Mouse (Mus musculus) intestine, embryonic 14.5 days (tissue): ENCODE measurements around the gene Hadha. TPM values are rescaled to one million over a fixed set of nuclear protein-coding genes. Genes with fewer than 3 reads are reported as not detected.

Source experiments
- ATAC-seq: fragments of 200-750 bp; cut with Nextera tagmentation; replicated peaks from 2 replicates; pipeline ENCODE4 v1.8.0; 2017; ENCODE audit warnings: low read depth, moderate number of reproducible peaks, moderate TSS enrichment, moderate library complexity; ENCODE audit not compliant: low FRiP score, low TSS enrichment
- DNase-seq: peaks from one replicate; pipeline ENCODE4 v3.0.0-alpha.2; 2018; ENCODE audit warnings: low spot score
- H3K27ac ChIP-seq: fragments of 300-500 bp; sonication (generic); 2 replicates; pipeline ENCODE4 v1.5.1; 2014; ENCODE audit warnings: low read depth, mild to moderate bottlenecking, control low read depth
- H3K27me3 ChIP-seq: fragments of 300-500 bp; sonication (generic); replicated peaks from 2 replicates; pipeline ENCODE4 v1.6.1; 2014; ENCODE audit warnings: low read length, control low read depth; ENCODE audit not compliant: control insufficient read depth, insufficient read depth
- H3K36me3 ChIP-seq: fragments of 300-500 bp; sonication (generic); 2 replicates; pipeline ENCODE4 v1.6.1; 2014; ENCODE audit warnings: low read length, control low read depth; ENCODE audit not compliant: control insufficient read depth, insufficient read depth
- H3K4me1 ChIP-seq: fragments of 300-500 bp; sonication (generic); replicated peaks from 2 replicates; pipeline ENCODE4 v1.6.1; 2014; ENCODE audit warnings: low read length, control low read depth, mixed read lengths; ENCODE audit not compliant: control insufficient read depth, insufficient read depth
- H3K4me2 ChIP-seq: fragments of 300-500 bp; sonication (generic); 2 replicates; pipeline ENCODE4 v1.6.1; 2014; ENCODE audit warnings: low read length
- H3K4me3 ChIP-seq: fragments of 300-500 bp; sonication (generic); 2 replicates; pipeline ENCODE4 v1.5.1; 2014; ENCODE audit warnings: low read depth, low read length, control low read depth, mixed read lengths
- H3K9ac ChIP-seq: fragments of 300-500 bp; sonication (generic); 2 replicates; pipeline ENCODE4 v1.6.1; 2014; ENCODE audit warnings: mild to moderate bottlenecking, low read length
- H3K9me3 ChIP-seq: fragments of 300-500 bp; sonication (generic); 2 replicates; pipeline ENCODE4 v1.6.1; 2016; ENCODE audit warnings: low read length, control low read depth; ENCODE audit not compliant: control insufficient read depth
- WGBS: fragments of 180-500 bp; shearing (Covaris S2); extraction: QIAGEN DNeasy Blood & Tissue Kit; methylation state at CpG from one replicate; pipeline ENCODE4 v1.1.7; 2014; 5-methylcytosine and 5-hydroxymethylcytosine counted together
- polyA plus RNA-seq: library from polyadenylated mRNA; unstranded; fragments of >200 nt; fragmentation: Nextera tagmentation; extraction: Ambion mirVana; gene quantifications from 2 replicates; pipeline ENCODE4 v1.2.1, GENCODE M21; 2014

Gene Hadha
- polyA plus RNA-seq, 1 experiment from 2014 or later = 133 TPM

GRCm38 (mm10) chr5:30125587-30125986 is 29.4 kb downstream of the Hadha start:
- WGBS = 40% methylated on average over 5 of the region's 5 CpGs
- no peaks in the 10 kb centered on the region for H3K27me3 ChIP-seq
- no peaks in the 10 kb centered on the region for H3K9me3 ChIP-seq
- peaks cover 93% of the 10 kb centered on the region for H3K36me3 ChIP-seq
- no peak for DNase-seq
- ATAC-seq = no peak
- H3K4me2 ChIP-seq = no peak overlapping the region
- no peak overlapping the region for H3K27ac ChIP-seq
- H3K4me3 ChIP-seq = no peak overlapping the region
- H3K4me1 ChIP-seq = no peaks in the 10 kb centered on the region
- H3K9ac ChIP-seq = no peak overlapping the region

- H3K9me3 ChIP-seq = no peaks in the 10 kb centered on the region
These were observed 32.5 kb downstream of the Hadha start for GRCm38 (mm10) chr5:30122481-30122880.

GRCm38 (mm10) chr5:30120106-30120505 is 34.9 kb downstream of the Hadha start:
- ATAC-seq (no peak), DNase-seq (no peak)
- Histone ChIP-seq H3K9ac (no peak overlapping the region), H3K27ac (no peak overlapping the region), H3K4me1 (no peaks in the 10 kb centered on the region), H3K27me3 (peaks cover 8% of the 10 kb centered on the region), H3K4me2 (no peak overlapping the region), H3K4me3 (no peak overlapping the region), H3K9me3 (no peaks in the 10 kb centered on the region), H3K36me3 (peaks cover 73% of the 10 kb centered on the region)
- 83% methylated on average over 7 of the region's 7 CpGs for WGBS

More at GRCm38 (mm10) chr5:30122481-30122880, 32.5 kb downstream of the Hadha start:
- Histone ChIP-seq H3K4me3 (no peak overlapping the region), H3K4me2 (no peak overlapping the region), H3K36me3 (peaks cover 91% of the 10 kb centered on the region), H3K27ac (no peak overlapping the region), H3K27me3 (no peaks in the 10 kb centered on the region), H3K4me1 (no peaks in the 10 kb centered on the region), H3K9ac (no peak overlapping the region)
- DNase-seq (no peak), ATAC-seq (no peak)
- WGBS = 93% methylated on average over 6 of the region's 6 CpGs

GRCm38 (mm10) chr5:30119163-30119562 is 35.8 kb downstream of the Hadha start:
- H3K27me3 ChIP-seq = peaks cover 14% of the 10 kb centered on the region
- no peak overlapping the region for H3K4me2 ChIP-seq
- no peak for DNase-seq
- no peaks in the 10 kb centered on the region for H3K9me3 ChIP-seq
- H3K9ac ChIP-seq = no peak overlapping the region
- H3K4me3 ChIP-seq = no peak overlapping the region
- H3K27ac ChIP-seq = no peak overlapping the region
- no peak for ATAC-seq
- 84% methylated on average over 6 of the region's 6 CpGs for WGBS
- H3K4me1 ChIP-seq = peaks cover 4% of the 10 kb centered on the region; the same call in 1 of the 2 replicates
- peaks cover 63% of the 10 kb centered on the region for H3K36me3 ChIP-seq

GRCm38 (mm10) chr5:30118018-30118417 is 36.9 kb downstream of the Hadha start:
- H3K9ac ChIP-seq = no peak overlapping the region
- H3K4me3 ChIP-seq = no peak overlapping the region
- DNase-seq (no peak), ATAC-seq (no peak)
- H3K27ac ChIP-seq = no peak overlapping the region
- peaks cover 6% of the 10 kb centered on the region; the same call in 1 of the 2 replicates for H3K4me1 ChIP-seq
- no peak overlapping the region for H3K4me2 ChIP-seq
- 83% methylated on average over 1 of the region's 1 CpGs for WGBS
- H3K27me3 ChIP-seq = peaks cover 24% of the 10 kb centered on the region
- no peaks in the 10 kb centered on the region for H3K9me3 ChIP-seq
- peaks cover 53% of the 10 kb centered on the region for H3K36me3 ChIP-seq

- WGBS = 23% methylated on average over 10 of the region's 10 CpGs
- H3K4me3 ChIP-seq = no peak overlapping the region
- H3K27me3 ChIP-seq = peaks cover 32% of the 10 kb centered on the region
- DNase-seq (no peak), ATAC-seq (no peak)
- peaks cover 30% of the 10 kb centered on the region for H3K36me3 ChIP-seq
- H3K4me2 ChIP-seq = no peak overlapping the region
- no peak overlapping the region for H3K9ac ChIP-seq
- peaks cover 16% of the 10 kb centered on the region for H3K4me1 ChIP-seq
- no peaks in the 10 kb centered on the region for H3K9me3 ChIP-seq
- H3K27ac ChIP-seq = no peak overlapping the region
These were observed 39.2 kb downstream of the Hadha start for GRCm38 (mm10) chr5:30115718-30116117.

GRCm38 (mm10) chr5:30114761-30115140 is 40.2 kb downstream of the Hadha start:
- Histone ChIP-seq H3K9ac (peak overlapping the region; percentile 53), H3K9me3 (no peaks in the 10 kb centered on the region), H3K4me2 (peak overlapping the region; percentile 95), H3K4me1 (peaks cover 23% of the 10 kb centered on the region), H3K4me3 (peak overlapping the region; percentile 50), H3K27ac (no peak overlapping the region), H3K27me3 (peaks cover 32% of the 10 kb centered on the region), H3K36me3 (peaks cover 20% of the 10 kb centered on the region)
- DNase-seq (peak; percentile 74), ATAC-seq (no peak)
- WGBS = under 1% methylated on average over 28 of the region's 28 CpGs

- H3K4me3 ChIP-seq = peak overlapping the region; percentile 50
- H3K4me2 ChIP-seq = peak overlapping the region; percentile 95
- H3K36me3 ChIP-seq = peaks cover 14% of the 10 kb centered on the region
- peak; percentile 89 for DNase-seq
- ATAC-seq = peak; percentile 66
- H3K27me3 ChIP-seq = peaks cover 32% of the 10 kb centered on the region
- H3K9me3 ChIP-seq = no peaks in the 10 kb centered on the region
- peaks cover 23% of the 10 kb centered on the region for H3K4me1 ChIP-seq
- H3K9ac ChIP-seq = peak overlapping the region; percentile 53
- no peak overlapping the region for H3K27ac ChIP-seq
- WGBS = under 1% methylated on average over 99 of the region's 103 CpGs
These were observed 40.8 kb downstream of the Hadha start for GRCm38 (mm10) chr5:30113881-30114760.
